Mouse (Mus musculus) small intestine, adult 2 months (tissue): Measurements from ENCODE around the gene D430041D05Rik.

ENCODE experiments used
- CTCF ChIP-seq: fragments of 200-500 bp; IDR thresholded peaks from 2 replicates; pipeline ENCODE4 v1.5.1; 2012; ENCODE audit warnings: low read depth, mild to moderate bottlenecking, control low read depth, inconsistent platforms, low read length, moderate library complexity, mixed read lengths; ENCODE audit not compliant: insufficient replicate concordance, insufficient read length; ENCODE audit errors: extremely low read depth
- POLR2A ChIP-seq: fragments of 200-500 bp; IDR thresholded peaks from 2 replicates; pipeline ENCODE4 v1.6.1; 2012; ENCODE audit warnings: low read depth, mild to moderate bottlenecking, control low read depth, inconsistent platforms, low read length, moderate library complexity

GRCm38 (mm10) chr2:104382813-104383212, 28.0 kb downstream of the D430041D05Rik start:
- TF ChIP-seq CTCF, result no peak
- no peak for TF ChIP-seq POLR2A
